Comparison of ENCODE assay signal across 12 mouse cellular contexts in the genomic region with DNA sequence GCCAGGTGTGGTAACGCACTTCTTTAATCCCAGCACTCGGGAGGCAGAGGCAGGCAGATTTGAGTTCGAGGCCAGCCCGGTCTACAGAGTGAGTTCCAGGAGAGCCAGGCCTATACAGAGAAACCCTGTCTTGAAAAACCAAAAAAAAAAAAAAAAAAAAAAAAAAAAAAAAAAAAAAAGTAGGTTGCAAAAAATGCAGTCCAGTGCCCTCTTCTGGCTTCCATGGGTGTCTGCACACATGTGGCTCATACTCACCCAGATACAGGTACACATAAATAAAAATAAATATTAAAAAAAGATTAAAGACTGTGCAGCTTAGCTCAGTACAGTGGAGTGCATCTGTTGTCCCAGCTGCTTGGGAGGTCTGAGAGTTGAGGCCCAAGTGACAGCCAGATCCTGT. TPM values are rescaled to one million over a fixed set of nuclear protein-coding genes. Genes with fewer than 3 reads are reported as not detected.
"Had no signal": no experiment of that assay in that cellular context is flagged by ENCODE, and none has a peak within 500 bp of the region (broad histone marks: within the 10 kb centered on the region; RNA-seq: fewer than 3 reads in every experiment).

No protein-coding gene starts in this region.

RNA-seq across cellular contexts. Expression of gene Cdk5r2, which starts 31.1 kb away (rescaled TPM):
- total RNA-seq: megakaryocyte progenitor cell, adult 5-6 weeks; megakaryocyte-erythroid progenitor cell, adult 5-6 weeks had no signal
- polyA plus RNA-seq: kidney, embryonic 14.5 days; kidney, postnatal 0 days; limb, embryonic 12.5 days; limb, embryonic 15.5 days; liver, embryonic 12.5 days; liver, embryonic 15.5 days; lung, embryonic 16.5 days; spleen, adult 2 months; thymus, postnatal 0 days had no signal

RNA-seq across cellular contexts. Expression of gene Wnt10a, which starts 32.3 kb away (rescaled TPM):
- total RNA-seq: megakaryocyte progenitor cell, adult 5-6 weeks; megakaryocyte-erythroid progenitor cell, adult 5-6 weeks had no signal
- polyA plus RNA-seq: liver, embryonic 12.5 days; liver, embryonic 15.5 days; neural tube, embryonic 14.5 days had no signal

RNA-seq across cellular contexts. Expression of gene Wnt6, which starts 51.9 kb away (rescaled TPM):
- total RNA-seq: megakaryocyte-erythroid progenitor cell, adult 5-6 weeks had no signal
- polyA plus RNA-seq: neural tube, embryonic 14.5 days had no signal
